Mouse (Mus musculus) testis, adult 2 months (tissue): ENCODE measurements around the gene Nat9.

Source experiments
- CTCF ChIP-seq: fragments of 200-500 bp; IDR thresholded peaks from 2 replicates; pipeline ENCODE4 v1.5.1; 2012; ENCODE audit warnings: low read depth, mild to moderate bottlenecking, inconsistent platforms, low read length, moderate library complexity; ENCODE audit not compliant: control insufficient read depth, insufficient read depth, insufficient replicate concordance
- POLR2A ChIP-seq: fragments of 200-500 bp; IDR thresholded peaks from 2 replicates; pipeline ENCODE4 v1.6.1; 2012; ENCODE audit warnings: low read depth, mild to moderate bottlenecking, inconsistent platforms, low read length, moderate library complexity; ENCODE audit not compliant: control insufficient read depth

DNA sequence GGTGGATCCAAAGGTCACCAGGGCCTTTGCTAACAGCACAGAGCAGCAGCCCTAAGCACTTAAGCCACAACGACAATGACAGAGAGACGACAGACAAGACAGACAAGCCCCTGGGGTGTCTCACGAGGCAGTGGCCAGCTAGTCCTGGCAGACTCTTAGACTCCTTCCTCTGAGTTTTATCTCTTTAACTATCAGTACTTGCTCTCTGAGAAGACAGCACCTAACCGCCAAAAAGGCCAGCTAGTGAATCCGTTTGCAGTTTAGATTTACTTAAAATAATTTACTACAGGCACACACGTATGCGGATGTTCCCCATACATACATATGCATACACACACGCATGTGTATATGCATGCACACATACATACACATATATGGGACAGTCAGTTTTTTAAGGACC, 9.9 kb upstream of the Nat9 start:
- TF ChIP-seq CTCF (no peak), POLR2A (no peak)
